Mouse (Mus musculus) ovary, postnatal 10 days (tissue): ENCODE measurements around the gene Taar9.
"Not testable (repeated sequence)": the region's sequence is repeated elsewhere in the genome, so short reads cannot be mapped to it uniquely, and the experiment has no call there.

Source experiments
- DNase-seq: peaks from one replicate; pipeline ENCODE4 v3.0.0; 2022; ENCODE audit warnings: low spot score

The Taar9 gene

GRCm38 (mm10) chr10:24109434-24109833, at the start of gene Taar9:
Taar9 (minus strand) TSS chr10:24109534.
- not testable (repeated sequence) for DNase-seq

- DNase-seq: no peak
Measured at GRCm38 (mm10) chr10:24158470-24159254, 49.3 kb upstream of the Taar9 start.

GRCm38 (mm10) chr10:24150086-24150485, 40.8 kb upstream of the Taar9 start:
- DNase-seq: no peak

- DNase-seq: peak; percentile 75
Measured at GRCm38 (mm10) chr10:24149135-24149781, 39.9 kb upstream of the Taar9 start, which contains the start of gene Stx7. Stx7 (plus strand) TSS chr10:24149302.

- no peak for DNase-seq
Measured at GRCm38 (mm10) chr10:24142735-24143134, 33.4 kb upstream of the Taar9 start.

- DNase-seq: no peak
Measured at GRCm38 (mm10) chr10:24138623-24139261, 29.4 kb upstream of the Taar9 start.

GRCm38 (mm10) chr10:24134071-24134645, 24.8 kb upstream of the Taar9 start:
- no peak for DNase-seq

- no peak for DNase-seq
Measured at GRCm38 (mm10) chr10:24133132-24133531, 23.8 kb upstream of the Taar9 start.

- DNase-seq: no peak
Measured at GRCm38 (mm10) chr10:24132273-24132672, 22.9 kb upstream of the Taar9 start.

GRCm38 (mm10) chr10:24131451-24132262, 22.3 kb upstream of the Taar9 start:
- DNase-seq: no peak

- no peak for DNase-seq
Measured at GRCm38 (mm10) chr10:24111116-24111778, 1.9 kb upstream of the Taar9 start.

GRCm38 (mm10) chr10:24108236-24108635, 1.1 kb downstream of the Taar9 start:
- DNase-seq: no peak

GRCm38 (mm10) chr10:24107747-24108146, 1.6 kb downstream of the Taar9 start:
- no peak for DNase-seq

GRCm38 (mm10) chr10:24103299-24103698, 6.0 kb downstream of the Taar9 start:
- DNase-seq: not testable (repeated sequence)

GRCm38 (mm10) chr10:24101812-24102211, 7.5 kb downstream of the Taar9 start, which contains the start of gene Taar8c:
Taar8c (minus strand) TSS chr10:24101912.
- DNase-seq: not testable (repeated sequence)

- not testable (repeated sequence) for DNase-seq
Measured at GRCm38 (mm10) chr10:24097010-24097409, 12.3 kb downstream of the Taar9 start.

- no peak for DNase-seq
Measured at GRCm38 (mm10) chr10:24092194-24092593, 17.1 kb downstream of the Taar9 start, which contains the start of gene Taar8b. Taar8b (minus strand) TSS chr10:24092294.

- no peak for DNase-seq
Measured at GRCm38 (mm10) chr10:24087168-24087567, 22.2 kb downstream of the Taar9 start.

GRCm38 (mm10) chr10:24086555-24086954, 22.8 kb downstream of the Taar9 start:
- DNase-seq: no peak

GRCm38 (mm10) chr10:24085936-24086335, 23.4 kb downstream of the Taar9 start:
- no peak for DNase-seq

- no peak for DNase-seq
Measured at GRCm38 (mm10) chr10:24080166-24080565, 29.2 kb downstream of the Taar9 start.
